Mouse (Mus musculus) heart, postnatal 0 days (tissue): ENCODE measurements around the gene Gnl1.
"Not testable (repeated sequence)": the region's sequence is repeated elsewhere in the genome, so short reads cannot be mapped to it uniquely, and the experiment has no call there.

ENCODE experiments used
- CTCF ChIP-seq: IDR thresholded peaks from 2 replicates; pipeline ENCODE4 v1.5.1; 2016; ENCODE audit warnings: antibody characterized with exemption, control low read depth, low read depth
- EP300 ChIP-seq: IDR thresholded peaks from 2 replicates; pipeline ENCODE4 v1.6.1; 2016; ENCODE audit warnings: antibody characterized with exemption, low read depth

GRCm38 (mm10) chr17:36035010-36035638 is 55.5 kb downstream of the Gnl1 start:
- peak; percentile 55 for TF ChIP-seq CTCF
- TF ChIP-seq EP300 = not testable (repeated sequence)
